Mouse (Mus musculus): ENCODE data around the gene Rbfox1. TPM values are rescaled to one million over a fixed set of nuclear protein-coding genes. Genes with fewer than 3 reads are reported as not detected.

Gene Rbfox1
- polyA plus RNA-seq, 1 experiment from 2014 or later: 0.32 TPM

- no peak overlapping the region for H3K27ac ChIP-seq (replicated peaks)
- no peak overlapping the region for H3K9ac ChIP-seq
- ATAC-seq (ENCODE audit: insufficient read depth): no peak
- no peaks in the 10 kb centered on the region for H3K27me3 ChIP-seq
- H3K9me3 ChIP-seq (replicated peaks): no peaks in the 10 kb centered on the region
- H3K4me2 ChIP-seq: no peak overlapping the region
- no peaks in the 10 kb centered on the region for H3K36me3 ChIP-seq (replicated peaks)
- H3K4me1 ChIP-seq (replicated peaks): no peaks in the 10 kb centered on the region
- no peak overlapping the region for H3K4me3 ChIP-seq (replicated peaks)
- 37% methylated on average over 2 of the region's 2 CpGs for WGBS (ENCODE audit: insufficient replicate concordance)
These were observed 1321.2 kb downstream of the Rbfox1 start for GRCm38 (mm10) chr16:7206116-7206900.

GRCm38 (mm10) chr16:7207599-7207998 lies 1322.4 kb downstream of the Rbfox1 start:
- no peak overlapping the region for H3K27ac ChIP-seq (replicated peaks)
- 60% methylated on average over 2 of the region's 2 CpGs for WGBS (ENCODE audit: insufficient replicate concordance)
- no peaks in the 10 kb centered on the region for H3K36me3 ChIP-seq (replicated peaks)
- H3K9ac ChIP-seq: no peak overlapping the region
- H3K4me3 ChIP-seq (replicated peaks): no peak overlapping the region
- H3K4me1 ChIP-seq (replicated peaks): no peaks in the 10 kb centered on the region
- no peaks in the 10 kb centered on the region for H3K9me3 ChIP-seq (replicated peaks)
- no peak overlapping the region for H3K4me2 ChIP-seq
- no peak for ATAC-seq (ENCODE audit: insufficient read depth)
- H3K27me3 ChIP-seq: no peaks in the 10 kb centered on the region

GRCm38 (mm10) chr16:7212756-7213155 lies 1327.6 kb downstream of the Rbfox1 start:
- Histone ChIP-seq H3K4me2 (no peak overlapping the region), H3K27me3 (no peaks in the 10 kb centered on the region), H3K9ac (no peak overlapping the region), H3K9me3 (replicated peaks) (no peaks in the 10 kb centered on the region), H3K36me3 (replicated peaks) (no peaks in the 10 kb centered on the region), H3K4me3 (replicated peaks) (no peak overlapping the region), H3K27ac (replicated peaks) (no peak overlapping the region), H3K4me1 (replicated peaks) (no peaks in the 10 kb centered on the region)
- WGBS (ENCODE audit: insufficient replicate concordance): 47% methylated on average over 4 of the region's 4 CpGs
- no peak for ATAC-seq (ENCODE audit: insufficient read depth)

- no peak overlapping the region for H3K27ac ChIP-seq (replicated peaks)
- WGBS (ENCODE audit: insufficient replicate concordance): 34% methylated on average over 2 of the region's 2 CpGs
- H3K4me2 ChIP-seq: no peak overlapping the region
- no peaks in the 10 kb centered on the region for H3K36me3 ChIP-seq (replicated peaks)
- no peak overlapping the region for H3K9ac ChIP-seq
- H3K4me3 ChIP-seq (replicated peaks): no peak overlapping the region
- ATAC-seq (ENCODE audit: insufficient read depth): no peak
- H3K9me3 ChIP-seq (replicated peaks): no peaks in the 10 kb centered on the region
- no peaks in the 10 kb centered on the region for H3K4me1 ChIP-seq (replicated peaks)
- no peaks in the 10 kb centered on the region for H3K27me3 ChIP-seq
These were observed 1338.1 kb downstream of the Rbfox1 start for GRCm38 (mm10) chr16:7223265-7223664.

GRCm38 (mm10) chr16:7226000-7226399 lies 1340.8 kb downstream of the Rbfox1 start:
- Histone ChIP-seq H3K4me1 (replicated peaks) (no peaks in the 10 kb centered on the region), H3K4me3 (replicated peaks) (no peak overlapping the region), H3K36me3 (replicated peaks) (no peaks in the 10 kb centered on the region), H3K9ac (no peak overlapping the region), H3K27me3 (no peaks in the 10 kb centered on the region), H3K27ac (replicated peaks) (no peak overlapping the region), H3K9me3 (replicated peaks) (no peaks in the 10 kb centered on the region), H3K4me2 (no peak overlapping the region)
- WGBS (ENCODE audit: insufficient replicate concordance): 47% methylated on average over 3 of the region's 3 CpGs
- no peak for ATAC-seq (ENCODE audit: insufficient read depth)

- Histone ChIP-seq H3K36me3 (replicated peaks) (no peaks in the 10 kb centered on the region), H3K27ac (replicated peaks) (no peak overlapping the region), H3K9me3 (replicated peaks) (no peaks in the 10 kb centered on the region), H3K4me1 (replicated peaks) (no peaks in the 10 kb centered on the region), H3K27me3 (no peaks in the 10 kb centered on the region), H3K4me3 (replicated peaks) (no peak overlapping the region), H3K4me2 (no peak overlapping the region), H3K9ac (no peak overlapping the region)
- ATAC-seq (ENCODE audit: insufficient read depth): no peak
- WGBS (ENCODE audit: insufficient replicate concordance): 62% methylated on average over 5 of the region's 5 CpGs
These were observed 1343.1 kb downstream of the Rbfox1 start for GRCm38 (mm10) chr16:7228246-7228645.

- WGBS (ENCODE audit: insufficient replicate concordance): 44% methylated on average over 4 of the region's 4 CpGs
- Histone ChIP-seq H3K4me1 (replicated peaks) (no peaks in the 10 kb centered on the region), H3K27me3 (no peaks in the 10 kb centered on the region), H3K9me3 (replicated peaks) (no peaks in the 10 kb centered on the region), H3K9ac (no peak overlapping the region), H3K4me2 (no peak overlapping the region), H3K4me3 (replicated peaks) (no peak overlapping the region), H3K36me3 (replicated peaks) (no peaks in the 10 kb centered on the region), H3K27ac (replicated peaks) (no peak overlapping the region)
- no peak for ATAC-seq (ENCODE audit: insufficient read depth)
These were observed 1344.1 kb downstream of the Rbfox1 start for GRCm38 (mm10) chr16:7229232-7229631.

- Histone ChIP-seq H3K9ac (no peak overlapping the region), H3K27ac (replicated peaks) (no peak overlapping the region), H3K4me3 (replicated peaks) (no peak overlapping the region), H3K4me1 (replicated peaks) (no peaks in the 10 kb centered on the region), H3K27me3 (no peaks in the 10 kb centered on the region), H3K36me3 (replicated peaks) (no peaks in the 10 kb centered on the region), H3K9me3 (replicated peaks) (no peaks in the 10 kb centered on the region), H3K4me2 (no peak overlapping the region)
- WGBS (ENCODE audit: insufficient replicate concordance): 61% methylated on average over 3 of the region's 3 CpGs
- no peak for ATAC-seq (ENCODE audit: insufficient read depth)
These were observed 1356.5 kb downstream of the Rbfox1 start for GRCm38 (mm10) chr16:7241627-7242026.

GRCm38 (mm10) chr16:7242501-7242900 lies 1357.3 kb downstream of the Rbfox1 start:
- H3K36me3 ChIP-seq (replicated peaks): no peaks in the 10 kb centered on the region
- H3K27me3 ChIP-seq: no peaks in the 10 kb centered on the region
- no peak overlapping the region for H3K4me3 ChIP-seq (replicated peaks)
- 44% methylated on average over 3 of the region's 3 CpGs for WGBS (ENCODE audit: insufficient replicate concordance)
- no peaks in the 10 kb centered on the region for H3K9me3 ChIP-seq (replicated peaks)
- H3K9ac ChIP-seq: no peak overlapping the region
- no peaks in the 10 kb centered on the region for H3K4me1 ChIP-seq (replicated peaks)
- ATAC-seq (ENCODE audit: insufficient read depth): no peak
- H3K4me2 ChIP-seq: no peak overlapping the region
- H3K27ac ChIP-seq (replicated peaks): no peak overlapping the region

- Histone ChIP-seq H3K36me3 (replicated peaks) (no peaks in the 10 kb centered on the region), H3K9ac (no peak overlapping the region), H3K4me2 (no peak overlapping the region), H3K4me3 (replicated peaks) (no peak overlapping the region), H3K4me1 (replicated peaks) (no peaks in the 10 kb centered on the region), H3K27me3 (no peaks in the 10 kb centered on the region), H3K9me3 (replicated peaks) (no peaks in the 10 kb centered on the region), H3K27ac (replicated peaks) (no peak overlapping the region)
- no peak for ATAC-seq (ENCODE audit: insufficient read depth)
- WGBS (ENCODE audit: insufficient replicate concordance): 39% methylated on average over 1 of the region's 1 CpGs
These were observed 1359.2 kb downstream of the Rbfox1 start for GRCm38 (mm10) chr16:7244382-7244781.

GRCm38 (mm10) chr16:7251696-7252095 lies 1366.5 kb downstream of the Rbfox1 start:
- 53% methylated on average over 4 of the region's 4 CpGs for WGBS (ENCODE audit: insufficient replicate concordance)
- Histone ChIP-seq H3K4me1 (replicated peaks) (no peaks in the 10 kb centered on the region), H3K4me3 (replicated peaks) (no peak overlapping the region), H3K27me3 (no peaks in the 10 kb centered on the region), H3K4me2 (no peak overlapping the region), H3K27ac (replicated peaks) (no peak overlapping the region), H3K9me3 (replicated peaks) (no peaks in the 10 kb centered on the region), H3K36me3 (replicated peaks) (no peaks in the 10 kb centered on the region), H3K9ac (no peak overlapping the region)
- ATAC-seq (ENCODE audit: insufficient read depth): no peak

- Histone ChIP-seq H3K4me2 (no peak overlapping the region), H3K4me3 (replicated peaks) (no peak overlapping the region), H3K36me3 (replicated peaks) (no peaks in the 10 kb centered on the region), H3K27ac (replicated peaks) (no peak overlapping the region), H3K4me1 (replicated peaks) (no peaks in the 10 kb centered on the region), H3K9me3 (replicated peaks) (no peaks in the 10 kb centered on the region), H3K9ac (no peak overlapping the region), H3K27me3 (no peaks in the 10 kb centered on the region)
- 56% methylated on average over 4 of the region's 4 CpGs for WGBS (ENCODE audit: insufficient replicate concordance)
- no peak for ATAC-seq (ENCODE audit: insufficient read depth)
These were observed 1372.2 kb downstream of the Rbfox1 start for GRCm38 (mm10) chr16:7257366-7257765.

Data from liver, embryonic 15.5 days (tissue).